Mouse (Mus musculus) B cell, adult 67 days (primary cell): Measurements from ENCODE around the gene Tomt. TPM values are rescaled to one million over a fixed set of nuclear protein-coding genes. Genes with fewer than 3 reads are reported as not detected.

ENCODE experiments used
- total RNA-seq, 2 experiments: library from RNA; stranded (reverse); gene quantifications; 4 replicates each; pipeline ENCODE4 v1.2.4; 2023

The Tomt gene
- total RNA-seq, result not detected

DNA sequence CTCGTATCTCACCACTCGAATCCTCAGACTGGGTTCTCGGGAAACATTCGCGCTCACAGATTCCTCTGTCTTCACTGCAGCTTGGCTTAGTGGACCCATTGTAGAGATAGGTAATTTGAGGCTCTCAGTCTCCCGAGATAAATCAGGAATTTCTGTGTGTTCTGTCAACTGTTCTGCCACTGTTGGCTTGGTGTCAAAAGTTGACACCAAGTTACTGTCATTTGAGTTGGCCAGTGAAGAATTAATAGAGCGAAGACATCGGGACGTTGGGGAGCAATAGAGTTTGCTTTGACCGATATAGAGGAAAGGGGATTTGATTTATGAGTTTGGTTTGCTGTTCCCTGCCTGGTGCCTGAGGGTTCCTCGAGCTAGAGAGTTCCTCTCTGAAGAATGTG, at the start of gene Tomt:
Tomt (minus strand) TSS at position 73 of the 395 bp plus-strand sequence.

GRCm38 (mm10) chr7:101933751-101934240, 27.6 kb upstream of the Tomt start, which contains the start of the genes Lrrc51 and Numa1:
TSS of gene Lrrc51 (minus strand) at chr7:101933895.
TSS of gene Numa1 (plus strand) at chr7:101934111.

DNA sequence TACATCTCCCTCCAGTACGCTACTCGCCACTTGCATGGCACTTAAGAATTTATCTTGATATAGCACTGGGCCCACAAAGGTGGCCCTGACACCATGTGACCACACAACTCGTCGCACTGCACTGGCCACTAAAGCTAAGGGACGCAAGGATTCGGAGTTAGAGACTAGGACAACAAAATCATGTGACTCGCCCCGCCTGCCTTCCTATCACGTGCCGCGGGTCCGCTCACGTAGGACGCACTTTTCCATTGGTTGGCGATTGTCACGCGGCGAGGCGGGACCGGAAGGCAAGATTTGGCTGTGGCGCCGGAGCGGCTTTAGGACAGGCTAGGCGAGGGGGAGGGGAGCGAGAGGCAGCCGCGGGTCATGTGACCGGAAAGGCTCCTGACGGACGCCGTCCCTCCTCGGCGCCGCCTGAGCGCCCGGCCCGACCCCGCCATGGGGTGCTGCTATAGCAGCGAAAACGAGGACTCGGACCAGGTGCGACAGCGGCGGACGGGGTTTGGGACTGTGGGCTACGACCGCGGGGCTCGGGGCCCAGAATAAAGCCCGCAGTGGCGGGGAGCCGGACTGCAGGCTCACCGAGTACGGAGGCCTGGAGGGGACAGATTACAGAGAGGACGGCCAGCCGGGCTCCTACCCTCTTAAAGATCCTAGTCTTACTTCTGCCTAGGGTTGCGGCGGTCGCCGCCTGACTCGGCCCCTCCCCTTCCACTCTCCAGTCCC, 435 bp downstream of the Tomt start, which contains the start of gene Lamtor1:
Lamtor1 (plus strand) TSS at position 344 of the 726 bp plus-strand sequence.

GRCm38 (mm10) chr7:101870629-101871028, 35.5 kb downstream of the Tomt start, which contains the start of gene Folr1:
TSS of gene Folr1 (minus strand) at chr7:101870788.

DNA sequence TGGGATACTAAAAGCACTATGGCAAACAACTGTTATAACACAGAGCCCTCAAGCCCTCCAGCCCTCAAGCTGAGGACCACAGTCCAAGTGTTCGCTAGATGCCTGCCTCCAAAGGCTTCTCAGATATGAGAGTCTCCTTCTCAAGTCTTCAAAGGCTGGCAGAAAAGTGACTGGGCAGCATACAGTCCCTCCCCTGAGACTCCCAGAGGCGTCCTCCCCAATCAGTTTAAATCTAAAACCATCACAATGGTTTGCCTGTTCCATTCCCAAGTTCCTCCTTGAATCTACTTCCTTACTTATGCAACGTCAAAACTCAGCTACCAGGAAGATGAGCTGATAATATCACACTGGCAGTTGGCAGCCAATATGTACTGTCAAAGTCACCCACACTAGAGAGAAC, 42.7 kb downstream of the Tomt start, which contains the start of gene Anapc15:
Anapc15 (plus strand) TSS at position 301 of the 400 bp plus-strand sequence.

GRCm38 (mm10) chr7:101857094-101857493, 49.1 kb downstream of the Tomt start, which contains the start of gene Folr2:
TSS of gene Folr2 (minus strand) at chr7:101857194.

Other genes starting within 250 kb of the Tomt start
- 10 to 100 TPM; 20.2 to 21.4 TPM for gene Clpb, start 242.7 kb downstream of the Tomt start, total RNA-seq
- gene Phox2a, start 88.0 kb downstream of the Tomt start, total RNA-seq, result not detected
- 10 to 100 TPM; 45.1 to 57.0 TPM for gene Inppl1, start 68.1 kb downstream of the Tomt start, total RNA-seq
- gene Folr2, start 49.2 kb downstream of the Tomt start, total RNA-seq, result 1 to 10 TPM; 1.1 to 1.2 TPM
- gene Anapc15, start 42.6 kb downstream of the Tomt start, total RNA-seq, result 10 to 100 TPM; 79.4 to 88.5 TPM
- not detected for gene Folr1, start 35.6 kb downstream of the Tomt start, total RNA-seq
- 10 to 100 TPM; 61.3 to 73.3 TPM for gene Lamtor1, start 455 bp downstream of the Tomt start, total RNA-seq
- 1 to 10 TPM; 1.3 to 2.0 TPM for gene Lrrc51, start 27.5 kb upstream of the Tomt start, total RNA-seq
- 100 to 1,000 TPM; 269 to 277 TPM for gene Numa1, start 27.8 kb upstream of the Tomt start, total RNA-seq
- gene Il18bp, start 112.3 kb upstream of the Tomt start, total RNA-seq, result 10 to 100 TPM; 10.8 to 11.9 TPM
- 10 to 100 TPM; 41.2 to 41.7 TPM for gene Rnf121, start 159.1 kb upstream of the Tomt start, total RNA-seq
- 10 to 100 TPM; 56.4 to 59.1 TPM for gene Xndc1, start 159.2 kb upstream of the Tomt start, total RNA-seq
- gene Xntrpc, start 159.4 kb upstream of the Tomt start, total RNA-seq, result 1 to 10 TPM; 5.1 to 7.1 TPM
- 1 to 10 TPM; 2.4 to 3.8 TPM for gene Trpc2, start 176.8 kb upstream of the Tomt start, total RNA-seq
- gene Art1, start 195.4 kb upstream of the Tomt start, total RNA-seq, result not detected
- 1 to 10 TPM; 1.0 to 2.2 TPM for gene Art5, start 203.1 kb upstream of the Tomt start, total RNA-seq
- gene Chrna10, start 210.5 kb upstream of the Tomt start, total RNA-seq, result not detected